Mouse (Mus musculus): Measurements from ENCODE around the gene Psmd11.

The Psmd11 gene

GRCm38 (mm10) chr11:80479906-80480866, 51.8 kb downstream of the Psmd11 start:
- no peak for DNase-seq (ENCODE audit: low read depth, low spot score)

GRCm38 (mm10) chr11:80481409-80482050, 53.1 kb downstream of the Psmd11 start:
- DNase-seq (ENCODE audit: low read depth, low spot score): no peak

GRCm38 (mm10) chr11:80482347-80482746, 53.9 kb downstream of the Psmd11 start:
- DNase-seq (ENCODE audit: low read depth, low spot score): no peak

- no peak for DNase-seq (ENCODE audit: low read depth, low spot score)
Measured at GRCm38 (mm10) chr11:80482921-80483320, 54.5 kb downstream of the Psmd11 start.

- no peak for DNase-seq (ENCODE audit: low read depth, low spot score)
Measured at GRCm38 (mm10) chr11:80483536-80484067, 55.2 kb downstream of the Psmd11 start.

- DNase-seq (ENCODE audit: low read depth, low spot score): no peak
Measured at GRCm38 (mm10) chr11:80484191-80484791, 55.9 kb downstream of the Psmd11 start.

- DNase-seq (ENCODE audit: low read depth, low spot score): no peak
Measured at GRCm38 (mm10) chr11:80485120-80485551, 56.7 kb downstream of the Psmd11 start.

GRCm38 (mm10) chr11:80485622-80486206, 57.3 kb downstream of the Psmd11 start:
- no peak for DNase-seq (ENCODE audit: low read depth, low spot score)

GRCm38 (mm10) chr11:80487904-80488587, 59.6 kb downstream of the Psmd11 start:
- DNase-seq (ENCODE audit: low read depth, low spot score): no peak

GRCm38 (mm10) chr11:80489172-80489881, 60.9 kb downstream of the Psmd11 start:
- no peak for DNase-seq (ENCODE audit: low read depth, low spot score)

- DNase-seq (ENCODE audit: low read depth, low spot score): no peak
Measured at GRCm38 (mm10) chr11:80489882-80490196, 61.4 kb downstream of the Psmd11 start.

- no peak for DNase-seq (ENCODE audit: low read depth, low spot score)
Measured at GRCm38 (mm10) chr11:80490831-80491230, 62.4 kb downstream of the Psmd11 start.

GRCm38 (mm10) chr11:80493186-80493585, 64.8 kb downstream of the Psmd11 start:
- DNase-seq (ENCODE audit: low read depth, low spot score): no peak

- no peak for DNase-seq (ENCODE audit: low read depth, low spot score)
Measured at GRCm38 (mm10) chr11:80494852-80495251, 66.4 kb downstream of the Psmd11 start.

- DNase-seq (ENCODE audit: low read depth, low spot score): no peak
Measured at GRCm38 (mm10) chr11:80495972-80496371, 67.6 kb downstream of the Psmd11 start.

- DNase-seq (ENCODE audit: low read depth, low spot score): no peak
Measured at GRCm38 (mm10) chr11:80496640-80497039, 68.2 kb downstream of the Psmd11 start.

GRCm38 (mm10) chr11:80497225-80497919, 69.0 kb downstream of the Psmd11 start:
- no peak for DNase-seq (ENCODE audit: low read depth, low spot score)

- no peak for DNase-seq (ENCODE audit: low read depth, low spot score)
Measured at GRCm38 (mm10) chr11:80498328-80499070, 70.1 kb downstream of the Psmd11 start.

GRCm38 (mm10) chr11:80499550-80499952, 71.1 kb downstream of the Psmd11 start:
- no peak for DNase-seq (ENCODE audit: low read depth, low spot score)
